Mouse (Mus musculus): ENCODE results near the gene Pbsn. TPM values are rescaled to one million over a fixed set of nuclear protein-coding genes. Genes with fewer than 3 reads are reported as not detected.
"Not testable (repeated sequence)": the region's sequence is repeated elsewhere in the genome, so short reads cannot be mapped to it uniquely, and the experiment has no call there.

Gene Pbsn
- total RNA-seq (2021), result not detected
- long read RNA-seq, experiment 1, result 0 reads
- long read RNA-seq, experiment 2, result 0 reads

DNA sequence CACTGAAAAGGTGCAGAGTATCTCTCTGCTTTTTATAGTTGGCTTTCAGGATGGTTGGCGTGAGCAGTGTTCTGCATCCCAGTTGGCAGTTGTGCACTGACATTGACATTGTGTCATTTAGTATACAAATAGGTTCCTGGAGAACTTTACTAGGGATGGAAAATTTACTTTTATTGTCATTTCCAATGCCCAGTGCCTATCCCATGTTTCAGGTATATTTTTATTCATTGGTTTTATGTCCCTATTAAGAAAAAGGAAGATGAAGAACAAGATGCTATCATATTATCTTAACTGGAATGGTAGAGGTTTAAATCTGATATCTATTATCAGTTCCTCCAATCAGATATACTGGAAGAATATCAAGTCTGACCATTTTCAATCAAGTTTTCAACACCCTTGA, at the start of gene Pbsn:
Pbsn (minus strand) TSS at position 101 of the 400 bp plus-strand sequence.
- intact Hi-C loops (cut with DNase I; ENCODE audit: low total_unique reads), result no loop called here
- DNase-seq, result no peak

DNA sequence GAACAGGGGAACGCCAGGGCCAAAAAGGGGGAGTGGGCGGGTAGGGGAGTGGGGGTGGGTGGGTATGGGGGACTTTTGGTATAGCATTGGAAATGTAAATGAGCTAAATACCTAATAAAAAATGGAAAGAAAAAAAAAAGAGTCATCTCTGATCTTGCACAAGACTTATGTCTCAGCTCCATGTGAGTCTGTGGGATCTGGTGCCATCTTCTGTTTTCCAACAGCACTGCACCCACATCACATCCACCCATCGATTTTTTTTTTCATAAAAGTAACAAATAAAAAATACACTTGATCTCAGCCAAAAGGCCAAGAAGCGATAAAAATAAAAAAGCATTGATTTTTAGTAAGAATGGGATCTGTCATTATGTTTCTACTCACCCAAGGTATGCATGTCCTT, 26.6 kb upstream of the Pbsn start:
- intact Hi-C loops (cut with DNase I; ENCODE audit: low total_unique reads); DNase-seq: not testable (repeated sequence)

DNA sequence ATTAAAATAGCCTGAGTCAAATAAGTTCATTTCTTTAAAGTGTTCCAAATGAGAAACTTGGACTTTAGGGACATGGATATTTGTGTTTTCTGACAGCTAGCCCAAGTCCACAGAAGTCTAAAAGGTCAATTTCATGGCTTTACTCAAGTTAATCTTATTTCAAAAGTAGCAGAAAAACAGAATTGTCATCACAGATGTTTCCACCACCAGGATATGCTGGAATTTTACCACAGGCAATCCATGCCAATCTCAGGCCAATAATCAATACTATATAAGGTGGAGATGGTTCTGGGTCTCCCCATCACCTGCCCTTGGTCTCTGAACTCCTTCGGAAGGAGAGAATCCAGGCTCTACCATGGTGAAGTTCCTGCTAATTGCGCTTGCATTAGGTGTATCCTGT, 11.0 kb upstream of the Pbsn start, which contains the start of gene Gm14744:
Gm14744 (plus strand) TSS at position 301 of the 400 bp plus-strand sequence.
- DNase-seq; intact Hi-C loops (cut with DNase I; ENCODE audit: low total_unique reads): not testable (repeated sequence)

DNA sequence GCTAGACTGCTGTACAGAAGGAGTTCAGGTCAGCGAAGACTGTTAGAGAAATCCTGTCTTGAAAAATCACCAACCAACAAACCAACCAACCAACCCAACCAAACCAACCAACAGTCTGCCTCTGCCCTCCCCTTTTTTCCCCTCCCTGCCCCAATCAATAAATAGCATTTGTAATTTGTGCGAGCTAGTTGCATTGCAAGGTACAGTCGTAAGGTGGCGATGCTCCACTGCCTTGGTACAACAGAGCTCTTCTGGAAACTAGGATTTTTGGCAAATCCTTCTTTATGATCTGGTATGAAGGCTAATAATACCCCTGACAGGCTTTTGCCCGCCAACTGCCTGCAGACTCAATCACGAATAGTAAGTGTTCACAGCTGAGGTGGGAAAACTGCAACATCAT, 41.4 kb downstream of the Pbsn start:
- intact Hi-C loops (cut with DNase I; ENCODE audit: low total_unique reads), result no loop called here
- DNase-seq, result no peak

DNA sequence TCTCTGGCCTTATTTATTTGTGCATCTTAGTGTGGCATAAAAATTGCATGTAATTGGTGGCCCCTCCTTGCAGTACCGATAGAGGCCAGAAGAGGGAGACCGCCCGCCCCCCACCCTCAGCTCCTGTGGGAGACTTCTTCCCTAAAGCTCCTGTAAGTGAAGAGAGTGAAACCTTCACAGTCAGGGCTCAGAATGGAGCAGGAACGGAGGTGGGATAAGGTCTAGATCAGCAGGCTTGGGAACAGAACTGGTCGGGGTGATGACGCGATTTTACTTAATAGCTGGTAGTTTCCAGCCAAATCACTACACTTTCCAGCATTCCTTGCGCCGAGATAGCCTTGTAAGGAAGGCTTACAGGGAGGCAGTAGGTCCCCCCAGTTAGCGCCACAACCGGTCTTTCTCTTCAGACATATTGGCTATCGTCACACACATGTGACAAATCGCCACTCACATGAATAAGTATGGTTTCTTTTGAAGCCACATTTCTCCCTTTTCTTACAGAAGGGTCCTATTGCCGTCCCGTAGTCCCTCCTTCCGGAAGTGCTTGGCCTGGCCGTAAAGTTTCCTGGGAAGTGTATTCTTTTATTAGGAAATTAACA, 42.7 kb downstream of the Pbsn start:
- intact Hi-C loops (cut with DNase I; ENCODE audit: low total_unique reads), result no loop called here

DNA sequence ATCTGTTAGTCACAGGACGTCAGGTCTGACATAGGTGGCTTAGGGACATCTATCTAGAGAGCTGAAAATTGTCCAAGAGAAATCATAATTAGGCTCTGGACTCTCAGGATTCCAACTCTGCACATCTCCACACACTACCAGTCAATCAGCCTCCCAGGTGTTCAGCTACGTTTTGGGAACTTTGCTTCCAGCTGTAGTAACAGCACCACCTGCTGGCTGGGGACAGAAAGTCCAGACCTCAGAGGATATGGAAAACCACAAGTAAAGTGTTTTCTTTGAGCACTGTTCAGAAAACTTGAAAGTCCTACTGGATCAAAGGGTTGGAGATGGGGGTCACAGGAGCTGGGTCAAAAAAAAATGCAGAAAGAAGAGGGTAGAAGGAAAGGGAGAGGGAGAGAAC, 44.8 kb downstream of the Pbsn start:
- DNase-seq, result peak; percentile 25
- intact Hi-C loops (cut with DNase I; ENCODE audit: low total_unique reads), result loop anchor here (5.0 kb wide), 1 partner anchor 71 kb away; no protein-coding TSS in a partner anchor

More for the DNA sequence above, 42.7 kb downstream of the Pbsn start:
- peak; percentile 48 for DNase-seq

DNA sequence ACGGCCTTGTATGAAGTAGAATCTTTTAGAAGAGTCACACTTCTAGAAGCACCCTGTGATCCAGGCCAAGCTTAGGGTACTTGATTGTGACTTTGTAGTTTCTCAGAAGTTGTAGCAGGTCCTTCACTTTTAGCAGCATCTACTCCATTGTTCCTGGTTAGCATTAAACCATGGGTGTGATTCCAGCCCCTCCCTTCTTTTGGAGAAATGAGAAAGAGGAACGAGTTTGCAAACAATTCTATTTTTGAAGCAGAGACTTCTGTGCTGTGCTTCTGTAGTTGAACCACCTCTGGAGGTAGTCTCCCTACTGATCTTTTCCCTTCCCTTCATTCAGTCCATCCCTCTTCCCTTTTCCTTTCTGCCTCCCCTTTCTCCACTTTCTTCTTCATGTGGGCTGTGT, 51.1 kb downstream of the Pbsn start:
- intact Hi-C loops (cut with DNase I; ENCODE audit: low total_unique reads), result no loop called here

DNA sequence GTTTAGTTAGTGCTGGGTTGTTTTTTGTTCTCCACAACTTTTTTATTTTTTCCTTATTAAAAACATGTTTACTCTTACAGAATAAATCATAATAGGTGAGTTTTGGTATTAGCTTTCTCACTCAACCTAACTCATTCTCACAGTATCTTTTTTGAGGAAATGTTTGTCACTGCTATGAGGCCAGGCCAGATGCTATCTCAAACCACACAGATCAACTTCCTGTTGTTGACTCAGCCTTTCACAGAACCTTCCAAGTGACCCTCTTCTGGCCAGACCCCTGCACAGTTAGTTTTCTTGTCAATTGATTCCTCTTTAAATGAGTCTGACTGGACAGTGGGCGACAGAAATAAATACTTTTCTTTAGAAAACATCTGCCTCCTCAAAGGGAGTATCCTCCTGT, 51.9 kb downstream of the Pbsn start:
- intact Hi-C loops (cut with DNase I; ENCODE audit: low total_unique reads), result no loop called here
- no peak for DNase-seq

More for the DNA sequence above, 51.1 kb downstream of the Pbsn start:
- DNase-seq, result no peak

DNA sequence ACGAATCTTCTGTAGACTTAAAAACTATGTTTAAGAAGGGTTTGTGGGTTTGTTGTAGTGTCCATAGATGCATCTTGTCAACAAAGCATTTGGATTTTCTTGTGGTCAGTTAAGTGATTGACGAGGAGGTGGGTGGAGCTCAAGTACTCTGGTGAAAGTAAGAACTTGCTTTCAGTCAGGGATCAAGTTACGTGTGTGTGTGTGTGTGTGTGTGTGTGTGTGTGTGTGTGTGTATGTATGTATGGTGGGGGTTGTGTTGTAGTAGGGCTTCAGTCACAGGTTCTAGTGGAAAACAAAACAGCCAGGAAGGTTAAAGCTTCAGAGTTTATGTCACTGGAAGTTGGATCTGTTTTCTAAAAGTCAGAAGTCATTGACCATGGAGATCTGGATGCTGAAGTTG, 53.9 kb downstream of the Pbsn start:
- intact Hi-C loops (cut with DNase I; ENCODE audit: low total_unique reads), result no loop called here
- DNase-seq, result no peak

DNA sequence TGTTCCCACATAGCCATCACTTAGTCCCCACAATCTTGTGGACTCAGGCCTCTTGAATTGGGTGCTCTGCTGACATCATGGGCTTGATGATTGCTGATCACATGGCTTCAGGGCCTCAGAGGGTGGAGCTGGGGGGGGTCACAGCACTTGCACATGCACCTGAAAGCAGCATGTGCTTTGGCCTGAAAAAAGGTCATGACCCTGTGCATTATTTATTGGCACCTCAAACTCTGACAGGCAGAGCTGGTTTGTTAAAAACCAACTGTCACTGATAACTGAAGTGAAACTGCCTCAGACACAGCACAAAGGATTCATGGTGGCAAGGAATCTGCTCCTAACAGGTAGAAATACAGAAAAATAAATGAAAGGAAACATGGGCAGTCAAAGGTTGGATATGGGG, 55.6 kb downstream of the Pbsn start:
- intact Hi-C loops (cut with DNase I; ENCODE audit: low total_unique reads), result no loop called here

DNA sequence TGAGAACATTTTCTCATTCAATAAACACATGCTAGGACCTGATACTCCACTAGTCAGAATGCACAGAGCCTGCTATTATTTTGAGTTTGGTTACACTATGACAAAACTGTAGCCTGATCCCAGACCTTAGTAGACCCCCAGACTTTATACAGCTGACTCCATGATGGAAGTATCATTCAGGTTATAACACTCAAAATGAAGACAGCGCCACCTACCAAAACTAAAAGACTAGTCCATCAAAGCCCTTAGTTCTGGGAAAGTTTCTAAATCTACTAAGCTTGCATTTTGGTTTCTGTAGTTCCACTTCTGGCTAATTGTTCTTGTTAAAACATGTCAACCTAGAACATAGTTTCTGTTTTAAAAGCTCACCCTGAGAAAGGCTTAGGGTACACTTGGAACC, 56.5 kb downstream of the Pbsn start:
- intact Hi-C loops (cut with DNase I; ENCODE audit: low total_unique reads), result no loop called here
- DNase-seq, result no peak

More for the DNA sequence above, 55.6 kb downstream of the Pbsn start:
- no peak for DNase-seq

DNA sequence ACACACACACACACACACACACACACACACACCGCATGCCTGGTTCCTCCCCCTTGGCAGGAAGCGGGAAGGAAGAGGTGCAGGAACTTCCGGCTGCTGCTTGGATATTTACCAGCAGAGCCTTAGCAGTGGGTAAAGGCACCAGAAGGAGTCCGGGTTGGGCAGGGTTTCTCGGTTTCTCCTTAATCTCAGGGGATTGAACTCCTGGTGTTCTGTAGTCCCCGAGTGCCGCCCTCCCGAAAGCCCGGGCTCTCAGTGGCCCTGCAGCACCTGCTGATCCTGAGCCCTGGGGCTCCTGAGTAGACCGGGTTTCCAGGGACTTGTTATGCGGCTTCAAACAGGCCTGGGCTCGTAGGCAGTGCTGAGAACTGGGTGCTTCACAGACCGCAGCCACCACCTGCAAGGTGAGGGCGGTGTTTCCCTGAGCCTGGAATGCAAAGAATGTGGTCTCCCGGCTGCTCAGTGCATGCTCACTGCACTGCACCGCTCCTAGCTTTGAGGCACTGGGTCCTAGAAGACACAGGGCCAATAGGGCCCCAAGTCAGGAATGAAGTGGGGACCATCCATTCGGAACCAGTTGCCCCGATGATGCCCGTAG, 57.1 kb downstream of the Pbsn start, which contains the start of gene Prkx:
Prkx (minus strand) TSS at position 41 of the 598 bp plus-strand sequence.
- no peak for DNase-seq

DNA sequence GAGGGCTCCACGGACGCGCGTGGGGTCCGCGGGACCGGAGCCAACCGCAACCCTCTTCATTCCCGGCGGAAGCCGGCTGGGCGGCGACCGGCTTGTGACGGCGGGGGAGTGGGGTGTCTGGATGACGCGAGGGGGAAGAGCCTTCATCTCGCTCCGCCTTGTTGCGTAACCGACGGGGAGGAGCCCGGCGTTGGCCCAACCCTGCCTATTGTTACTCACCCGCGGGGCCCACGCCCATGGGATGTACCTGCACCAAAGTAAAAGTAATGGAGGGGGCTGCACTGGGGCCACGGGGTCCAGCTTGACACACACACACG, 57.6 kb downstream of the Pbsn start:
- DNase-seq, result peak; percentile 88
- intact Hi-C loops (cut with DNase I; ENCODE audit: low total_unique reads), result no loop called here

More for the DNA sequence above, 57.1 kb downstream of the Pbsn start, which contains the start of gene Prkx:
- intact Hi-C loops (cut with DNase I; ENCODE audit: low total_unique reads), result no loop called here

DNA sequence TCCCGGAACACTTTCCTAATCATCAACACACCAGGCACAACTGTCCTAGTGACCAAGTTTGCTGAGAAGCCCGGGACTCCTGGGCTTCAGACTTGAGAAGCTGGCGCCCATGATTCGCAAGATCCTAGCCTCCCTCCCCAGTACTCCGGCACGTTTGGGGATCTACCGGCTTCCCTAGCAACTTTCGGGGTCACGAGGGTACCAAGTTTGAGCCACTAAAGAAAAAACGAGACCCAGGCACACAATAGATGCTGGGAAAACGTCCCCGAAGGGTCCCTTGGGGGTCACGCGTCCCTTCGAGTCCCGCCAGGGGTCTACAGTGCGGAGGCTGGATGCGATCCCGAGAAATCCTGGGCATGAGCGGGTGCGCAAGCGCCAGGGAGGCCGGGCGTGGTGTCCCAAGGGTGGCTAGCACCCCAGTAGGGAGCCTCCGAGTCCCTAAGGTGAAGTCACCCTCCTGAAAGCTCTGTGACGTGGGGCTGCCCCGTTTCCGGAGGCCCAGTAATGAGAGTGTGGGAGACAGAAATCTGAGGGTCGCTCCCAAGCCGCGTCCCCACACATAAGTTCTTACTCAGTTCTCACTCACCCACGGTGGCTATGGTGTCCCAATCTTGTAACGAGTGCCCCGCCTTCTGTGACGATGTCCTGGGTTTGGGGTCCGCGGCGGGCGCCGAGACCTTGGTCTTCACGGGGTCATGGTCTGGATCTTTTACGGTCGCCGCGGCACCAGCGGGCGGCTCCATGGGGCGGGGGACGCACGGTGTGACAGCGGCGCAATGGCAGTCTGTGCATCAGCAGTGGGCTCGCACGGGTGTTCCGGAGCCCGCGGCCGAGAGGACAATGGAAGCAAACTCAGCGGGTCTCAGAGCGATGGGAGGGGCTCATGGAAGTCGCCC, 58.2 kb downstream of the Pbsn start:
- intact Hi-C loops (cut with DNase I; ENCODE audit: low total_unique reads), result no loop called here
- peak; percentile 10 for DNase-seq

DNA sequence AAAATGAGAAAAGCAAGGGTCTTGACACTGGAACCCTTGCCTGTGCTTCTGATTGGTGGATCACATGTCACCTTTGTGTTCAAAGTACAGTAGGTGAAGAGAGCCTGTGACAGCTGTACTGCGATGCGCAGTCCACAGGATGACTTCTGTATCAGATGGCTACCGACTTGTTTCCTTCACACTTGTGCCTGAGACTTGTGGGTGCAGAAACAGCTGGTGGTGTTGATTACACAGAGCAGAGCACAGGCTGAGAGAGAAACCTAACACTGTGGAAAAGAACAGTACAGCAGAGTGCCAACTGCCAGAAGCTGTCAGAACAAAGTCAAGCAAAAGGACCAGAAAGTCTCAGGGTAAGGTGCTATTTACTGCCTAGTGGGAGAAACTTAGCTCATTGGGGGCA, 64.7 kb downstream of the Pbsn start:
- intact Hi-C loops (cut with DNase I; ENCODE audit: low total_unique reads), result no loop called here

More for the DNA sequence above, 64.7 kb downstream of the Pbsn start:
- no peak for DNase-seq

Other genes with a start within 250 kb of the Pbsn start
- gene Prkx, start 57.3 kb downstream of the Pbsn start, total RNA-seq (2021), result 1 to 10 TPM; 4.9 to 5.3 TPM
- not detected for gene Gm14744, start 11.1 kb upstream of the Pbsn start, total RNA-seq (2021)
- gene 5430402E10Rik, start 71.4 kb upstream of the Pbsn start, total RNA-seq (2021), result not detected
- not detected for gene Obp1a, start 237.8 kb upstream of the Pbsn start, total RNA-seq (2021)